8 mouse cellular contexts compared by ENCODE assay signal in genomic region chr2:151039232-151039695, GRCm38 (mm10). TPM values are rescaled to one million over a fixed set of nuclear protein-coding genes. Genes with fewer than 3 reads are reported as not detected.
A peak's percentile ranks its signal among the peaks of the same experiment; 100 is the strongest.
DNase-seq lines count a peak whose midpoint lies in the region; ATAC-seq and TF ChIP-seq lines count a peak whose summit lies in the region.

Ninl (minus strand) TSS chr2:151039382.
Nanp (minus strand) TSS chr2:151039398.

- H3K36me3 ChIP-seq in ES-Bruce4 (ENCODE audit: control insufficient read depth, insufficient read depth, low read length, poor library complexity, severe bottlenecking) = no peaks in the 10 kb centered on the region; the same call in 1 of the 2 replicates
- no peaks in the 10 kb centered on the region for H3K36me3 ChIP-seq in forebrain, embryonic 13.5 days (ENCODE audit: poor library complexity, severe bottlenecking)
- peaks cover 4% of the 10 kb centered on the region; the same call in 1 of the 2 replicates for H3K36me3 ChIP-seq in liver, postnatal 0 days (replicated peaks; ENCODE audit: insufficient read depth, low read length)
- no peaks in the 10 kb centered on the region for H3K36me3 ChIP-seq in neural tube, embryonic 14.5 days (ENCODE audit: control insufficient read depth, insufficient read depth, low read length)

- no peak for TF ChIP-seq CTCF in ES-Bruce4 (IDR thresholded peaks at IDR 0.05; ENCODE audit: low read depth, low read length)
- TF ChIP-seq CTCF in liver, postnatal 0 days (IDR thresholded peaks at IDR 0.05; ENCODE audit: low read depth) = no peak

- WGBS in forebrain, embryonic 13.5 days = under 1% methylated on average over 34 of the region's 34 CpGs
- under 1% methylated on average over 34 of the region's 34 CpGs for WGBS in large intestine, adult 2 months
- under 1% methylated on average over 30 of the region's 34 CpGs for WGBS in liver, postnatal 0 days (ENCODE audit: insufficient replicate concordance)
- under 1% methylated on average over 34 of the region's 34 CpGs for WGBS in neural tube, embryonic 14.5 days

- peak; percentile 95 to 96 for DNase-seq in heart, postnatal 10 days
- peak; percentile 83 for DNase-seq in large intestine, adult 2 months (ENCODE audit: low read depth, low spot score)
- peak; percentile 95 for DNase-seq in liver, postnatal 0 days
- peak; percentile 97 for DNase-seq in testis, postnatal 10 days (ENCODE audit: low spot score)

- no peak for TF ChIP-seq EP300 in ES-Bruce4 (IDR thresholded peaks at IDR 0.05; ENCODE audit: insufficient read depth, low read depth, low read length)
- TF ChIP-seq EP300 in liver, postnatal 0 days (IDR thresholded peaks at IDR 0.05; ENCODE audit: low read depth) = no peak

- H3K4me2 ChIP-seq in forebrain, embryonic 13.5 days = peak within 1 kb of the TSS; percentile 77
- H3K4me2 ChIP-seq in liver, postnatal 0 days (ENCODE audit: low read depth, low read length) = peak within 1 kb of the TSS; percentile 76
- H3K4me2 ChIP-seq in neural tube, embryonic 14.5 days (ENCODE audit: low read depth, low read length) = peak within 1 kb of the TSS; percentile 69

- no peaks in the 10 kb centered on the region for H3K4me1 ChIP-seq in ES-Bruce4 (ENCODE audit: control insufficient read depth, insufficient read depth, low read length)
- H3K4me1 ChIP-seq in forebrain, embryonic 13.5 days = peaks cover 16% of the 10 kb centered on the region
- H3K4me1 ChIP-seq in liver, postnatal 0 days (ENCODE audit: insufficient read depth) = peaks cover 27% of the 10 kb centered on the region
- H3K4me1 ChIP-seq in neural tube, embryonic 14.5 days (ENCODE audit: control insufficient read depth, insufficient read depth, low read length) = peaks cover 7% of the 10 kb centered on the region; the same call in 1 of the 2 replicates

- H3K27ac ChIP-seq in ES-Bruce4 (ENCODE audit: insufficient read depth, low read length) = no peak within 1 kb of the TSS
- H3K27ac ChIP-seq in forebrain, embryonic 13.5 days = peak within 1 kb of the TSS; percentile 54; the same call in 1 of the 2 replicates
- peak within 1 kb of the TSS; percentile 90 for H3K27ac ChIP-seq in liver, postnatal 0 days (ENCODE audit: low read depth)
- H3K27ac ChIP-seq in neural tube, embryonic 14.5 days (ENCODE audit: low read depth, low read length) = peak within 1 kb of the TSS; percentile 71

- H3K27me3 ChIP-seq in ES-Bruce4 (ENCODE audit: control insufficient read depth, insufficient read depth, low read length, poor library complexity, severe bottlenecking) = no peaks in the 10 kb centered on the region
- H3K27me3 ChIP-seq in forebrain, embryonic 13.5 days = no peaks in the 10 kb centered on the region
- H3K27me3 ChIP-seq in liver, postnatal 0 days (ENCODE audit: insufficient read depth, low read length) = no peaks in the 10 kb centered on the region
- H3K27me3 ChIP-seq in neural tube, embryonic 14.5 days (ENCODE audit: control insufficient read depth, insufficient read depth, low read length) = no peaks in the 10 kb centered on the region

- TF ChIP-seq POLR2A in ES-Bruce4 (IDR thresholded peaks at IDR 0.05; ENCODE audit: insufficient read depth, low read length) = peak; percentile 94

- peak; percentile 95 for ATAC-seq in cerebellum, adult (ENCODE audit: insufficient number of reproducible peaks, low FRiP score, low TSS enrichment)
- ATAC-seq in forebrain, embryonic 13.5 days = peak; percentile 94
- ATAC-seq in liver, postnatal 0 days = peak; percentile 89
- peak; percentile 93 for ATAC-seq in neural tube, embryonic 14.5 days (ENCODE audit: low read depth)

- intact Hi-C loops in heart, postnatal 10 days (cut with DNase I) = loop anchor here (5.0 kb wide), 1 partner anchor 132 kb away; the partner anchor contains the start of gene Gins1

- H3K9me3 ChIP-seq in ES-Bruce4 (replicated peaks; ENCODE audit: control insufficient read depth, insufficient read depth, low read length, poor library complexity, severe bottlenecking) = no peaks in the 10 kb centered on the region
- H3K9me3 ChIP-seq in forebrain, embryonic 13.5 days (replicated peaks) = no peaks in the 10 kb centered on the region
- H3K9me3 ChIP-seq in liver, postnatal 0 days (ENCODE audit: low read length) = no peaks in the 10 kb centered on the region
- no peaks in the 10 kb centered on the region for H3K9me3 ChIP-seq in neural tube, embryonic 14.5 days (ENCODE audit: control insufficient read depth, low read length)

- H3K4me3 ChIP-seq in ES-Bruce4 (ENCODE audit: low read depth, low read length) = peak within 1 kb of the TSS; percentile 98
- H3K4me3 ChIP-seq in forebrain, embryonic 13.5 days = peak within 1 kb of the TSS; percentile 92
- H3K4me3 ChIP-seq in liver, postnatal 0 days (ENCODE audit: low read depth, low read length) = peak within 1 kb of the TSS; percentile 90
- peak within 1 kb of the TSS; percentile 92 for H3K4me3 ChIP-seq in neural tube, embryonic 14.5 days (ENCODE audit: low read depth, low read length)

- H3K9ac ChIP-seq in ES-Bruce4 (ENCODE audit: low read depth, poor library complexity, severe bottlenecking) = peak within 1 kb of the TSS; percentile 99
- peak within 1 kb of the TSS; percentile 98 for H3K9ac ChIP-seq in forebrain, embryonic 13.5 days
- H3K9ac ChIP-seq in liver, postnatal 0 days (replicated peaks) = peak within 1 kb of the TSS; percentile 96
- H3K9ac ChIP-seq in neural tube, embryonic 14.5 days (replicated peaks; ENCODE audit: low read depth, low read length) = peak within 1 kb of the TSS; percentile 95

RNA-seq across cellular contexts. Expression of gene Ninl, which starts in this region (rescaled TPM):
- polyA plus RNA-seq in ES-Bruce4 (2011; ENCODE audit: insufficient read depth, insufficient read length, low read depth, missing spikeins) = 19.1 and 24.7 TPM in 2 replicates
- polyA plus RNA-seq in forebrain, embryonic 13.5 days (2015; fragmentation: Nextera tagmentation; extraction: Ambion mirVana) = 16.3 and 20.6 TPM in 2 replicates
- total RNA-seq in heart, postnatal 10 days (2021) = 1 to 10 TPM; 1.1 TPM
- 0.46 and 0.85 TPM in 2 replicates for polyA plus RNA-seq in large intestine, adult 2 months (2012; rRNA removed)
- polyA plus RNA-seq in liver, postnatal 0 days (2015; fragmentation: Nextera tagmentation; extraction: Ambion mirVana) = 2.3 and 4.0 TPM in 2 replicates
- polyA plus RNA-seq in neural tube, embryonic 14.5 days (2014; fragmentation: Nextera tagmentation; extraction: Ambion mirVana) = 4.7 and 5.0 TPM in 2 replicates

RNA-seq across cellular contexts. Expression of gene Nanp, which starts in this region (rescaled TPM):
- polyA plus RNA-seq in ES-Bruce4 (2011; ENCODE audit: insufficient read depth, insufficient read length, low read depth, missing spikeins) = 18.0 and 20.0 TPM in 2 replicates
- polyA plus RNA-seq in forebrain, embryonic 13.5 days (2015; fragmentation: Nextera tagmentation; extraction: Ambion mirVana) = 38.1 and 38.9 TPM in 2 replicates
- total RNA-seq in heart, postnatal 10 days (2021) = 1 to 10 TPM; 5.1 to 5.6 TPM
- 4.8 and 4.9 TPM in 2 replicates for polyA plus RNA-seq in large intestine, adult 2 months (2012; rRNA removed)
- polyA plus RNA-seq in liver, postnatal 0 days (2015; fragmentation: Nextera tagmentation; extraction: Ambion mirVana) = 49.2 and 54.7 TPM in 2 replicates
- 31.7 and 35.5 TPM in 2 replicates for polyA plus RNA-seq in neural tube, embryonic 14.5 days (2014; fragmentation: Nextera tagmentation; extraction: Ambion mirVana)
